Mouse (Mus musculus) myocyte (in vitro differentiated cells): ENCODE measurements around the gene Acvrl1. TPM values are rescaled to one million over a fixed set of nuclear protein-coding genes. Genes with fewer than 3 reads are reported as not detected.

Experiments
- H3K27me3 ChIP-seq: one replicate; pipeline ENCODE4 v1.6.1; 2011; ENCODE audit not compliant: control insufficient read depth, insufficient read depth, insufficient read length
- H3K36me3 ChIP-seq: one replicate; pipeline ENCODE4 v1.6.1; 2011; ENCODE audit not compliant: control insufficient read depth, insufficient read depth
- H3K4me2 ChIP-seq: one replicate; pipeline ENCODE4 v1.6.1; 2011; ENCODE audit warnings: low read depth, control low read depth
- H3K4me3 ChIP-seq: one replicate; pipeline ENCODE4 v1.5.1; 2011; ENCODE audit warnings: mild to moderate bottlenecking, control low read depth, moderate library complexity
- H3K79me2 ChIP-seq: one replicate; pipeline ENCODE4 v1.6.1; 2011; ENCODE audit not compliant: control insufficient read depth, insufficient read depth
- H3ac ChIP-seq: one replicate; pipeline ENCODE4 v1.6.1; 2011; ENCODE audit not compliant: control insufficient read depth, insufficient read length
- CEBPB ChIP-seq: IDR thresholded peaks from 2 replicates; pipeline ENCODE4 v1.6.1; 2011; ENCODE audit warnings: mild to moderate bottlenecking, moderate library complexity; ENCODE audit not compliant: poor library complexity, insufficient read depth, severe bottlenecking
- E2F4 ChIP-seq: IDR thresholded peaks from one replicate; pipeline ENCODE4 v1.6.1; 2011; ENCODE audit warnings: mild to moderate bottlenecking, control low read depth, moderate library complexity; ENCODE audit not compliant: insufficient read depth
- MAX ChIP-seq: IDR thresholded peaks from one replicate; pipeline ENCODE4 v1.6.1; 2011; ENCODE audit warnings: low read depth, mild to moderate bottlenecking, control low read depth
- MYOD1 ChIP-seq, 3 experiments: IDR thresholded peaks; one replicate each; pipeline ENCODE4 v1.6.1; 2011; ENCODE audit warnings: control low read depth in 2 of 3, low read depth in 2 of 3, mild to moderate bottlenecking in 2 of 3, moderate library complexity in 1 of 3; ENCODE audit not compliant: insufficient read length in 2 of 3, control insufficient read depth in 1 of 3
- MYOG ChIP-seq, 3 experiments: IDR thresholded peaks; one replicate each; pipeline ENCODE4 v1.6.1; 2011; ENCODE audit warnings: control low read depth in 2 of 3, low read depth in 2 of 3, mild to moderate bottlenecking in 2 of 3; ENCODE audit not compliant: insufficient read length in 2 of 3, control insufficient read depth in 1 of 3, insufficient read depth in 1 of 3
- POLR2A ChIP-seq: IDR thresholded peaks from one replicate; pipeline ENCODE4 v1.6.1; 2011; ENCODE audit warnings: low read depth, mild to moderate bottlenecking, control low read depth, moderate library complexity; ENCODE audit not compliant: insufficient read length
- POLR2AphosphoS2 ChIP-seq: IDR thresholded peaks from one replicate; pipeline ENCODE4 v1.6.1; 2011; ENCODE audit warnings: low read depth, control low read depth; ENCODE audit not compliant: insufficient read length
- REST ChIP-seq: IDR thresholded peaks from one replicate; pipeline ENCODE4 v1.6.1; 2011; ENCODE audit warnings: mild to moderate bottlenecking, control low read depth, moderate library complexity; ENCODE audit not compliant: insufficient read depth, insufficient read length
- SRF ChIP-seq: IDR thresholded peaks from one replicate; pipeline ENCODE4 v1.6.1; 2011; ENCODE audit warnings: low read depth; ENCODE audit not compliant: control insufficient read depth, insufficient read length
- TCF12 ChIP-seq: IDR thresholded peaks from one replicate; pipeline ENCODE4 v1.6.1; 2011; ENCODE audit warnings: mild to moderate bottlenecking, control low read depth; ENCODE audit not compliant: poor library complexity, insufficient read depth, severe bottlenecking
- TCF3 ChIP-seq: IDR thresholded peaks from one replicate; pipeline ENCODE4 v1.6.1; 2011; ENCODE audit warnings: low read depth, control low read depth; ENCODE audit not compliant: insufficient read length
- USF1 ChIP-seq: IDR thresholded peaks from one replicate; pipeline ENCODE4 v1.6.1; 2011; ENCODE audit warnings: low read depth, mild to moderate bottlenecking, control low read depth, moderate library complexity
- polyA plus RNA-seq: library from polyadenylated mRNA; unstranded; fragments of >200 nt; fragmentation: generic; extraction: Trizol; gene quantifications from one replicate; pipeline ENCODE4 v1.2.1, GENCODE M21; 2012; ENCODE audit warnings: missing spikeins

Gene Acvrl1
- polyA plus RNA-seq, 1 experiment: 0.10 TPM

GRCm38 (mm10) chr15:101185549-101185948, 57.2 kb downstream of the Acvrl1 start:
- TF ChIP-seq POLR2AphosphoS2 (no peak), MAX (no peak), CEBPB (no peak)
- Histone ChIP-seq H3K27me3 (no peaks in the 10 kb centered on the region), H3ac (no peak overlapping the region), H3K4me2 (no peak overlapping the region), H3K36me3 (no peaks in the 10 kb centered on the region), H3K79me2 (no peaks in the 10 kb centered on the region), H3K4me3 (no peak overlapping the region)

GRCm38 (mm10) chr15:101187907-101188306, 59.6 kb downstream of the Acvrl1 start:
- TF ChIP-seq POLR2A (no peak), MYOG (IDR thresholded peaks at IDR 0.05; ENCODE audit: control insufficient read depth in 1 of 3, insufficient read depth in 1 of 3, insufficient read length in 2 of 3, low read depth in 2 of 3) (no peak), MYOD1 (IDR thresholded peaks at IDR 0.05; ENCODE audit: control insufficient read depth in 1 of 3, insufficient read length in 2 of 3, low read depth in 2 of 3) (no peak), TCF3 (no peak), MAX (no peak)
- H3K4me3 ChIP-seq: no peak overlapping the region
- no peaks in the 10 kb centered on the region for H3K27me3 ChIP-seq
- no peak overlapping the region for H3ac ChIP-seq
- no peaks in the 10 kb centered on the region for H3K36me3 ChIP-seq
- H3K4me2 ChIP-seq: no peak overlapping the region
- H3K79me2 ChIP-seq: no peaks in the 10 kb centered on the region

DNA sequence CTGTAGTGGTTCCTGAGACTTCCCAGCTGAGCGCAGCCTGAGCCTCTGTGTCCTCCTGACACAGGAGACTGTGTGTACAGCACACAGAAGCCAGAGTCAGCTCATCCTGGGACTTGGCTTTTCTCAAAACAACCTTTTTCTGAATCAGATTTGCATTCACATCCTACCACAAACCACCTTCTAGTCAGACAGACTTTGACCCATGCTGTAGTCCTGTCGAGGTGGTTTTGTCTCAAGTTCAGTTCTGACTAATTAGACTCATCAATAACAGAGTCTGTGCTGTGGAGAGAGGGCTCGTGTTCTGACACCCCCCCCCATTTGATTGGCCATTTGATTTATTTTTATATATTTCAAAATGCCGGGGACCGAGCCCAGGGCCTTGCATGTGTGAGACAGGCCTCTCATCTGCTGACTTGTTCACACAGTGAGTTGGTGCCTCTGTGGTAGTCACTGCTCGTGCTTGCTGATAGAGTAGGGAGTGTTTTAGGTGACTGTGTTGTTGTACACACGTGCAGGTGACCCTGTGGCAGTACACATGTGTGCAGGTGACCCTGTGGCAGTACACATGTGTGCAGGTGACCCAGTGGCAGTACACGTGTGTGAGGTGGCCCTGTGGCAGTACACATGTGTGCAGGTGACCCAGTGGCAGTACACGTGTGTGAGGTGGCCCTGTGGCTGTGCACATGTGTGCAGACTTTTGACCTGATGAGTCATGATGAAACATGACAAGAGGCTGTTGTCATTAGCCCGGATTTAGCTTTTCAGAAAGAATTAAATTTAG, 61.8 kb downstream of the Acvrl1 start:
- TF ChIP-seq MYOD1 (IDR thresholded peaks at IDR 0.05; ENCODE audit: control insufficient read depth in 1 of 3, insufficient read length in 2 of 3, low read depth in 2 of 3) (peak in 2 of 3 experiments; percentile 14 to 22), SRF (no peak), MYOG (IDR thresholded peaks at IDR 0.05; ENCODE audit: control insufficient read depth in 1 of 3, insufficient read depth in 1 of 3, insufficient read length in 2 of 3, low read depth in 2 of 3) (peak in 2 of 3 experiments; percentile 26 to 45), CEBPB (no peak), POLR2AphosphoS2 (no peak), E2F4 (no peak)
- Histone ChIP-seq H3K27me3 (no peaks in the 10 kb centered on the region), H3K4me2 (no peak overlapping the region), H3K79me2 (no peaks in the 10 kb centered on the region), H3ac (no peak overlapping the region), H3K36me3 (no peaks in the 10 kb centered on the region), H3K4me3 (no peak overlapping the region)

- Histone ChIP-seq H3ac (no peak overlapping the region), H3K4me3 (no peak overlapping the region), H3K27me3 (no peaks in the 10 kb centered on the region), H3K79me2 (no peaks in the 10 kb centered on the region), H3K4me2 (no peak overlapping the region), H3K36me3 (no peaks in the 10 kb centered on the region)
- no peak for TF ChIP-seq POLR2A
- no peak for TF ChIP-seq CEBPB
- TF ChIP-seq MAX: no peak
- TF ChIP-seq E2F4: no peak
Measured at GRCm38 (mm10) chr15:101190762-101191150, 62.4 kb downstream of the Acvrl1 start.

- TF ChIP-seq MYOG (IDR thresholded peaks at IDR 0.05; ENCODE audit: control insufficient read depth in 1 of 3, insufficient read depth in 1 of 3, insufficient read length in 2 of 3, low read depth in 2 of 3) (no peak), E2F4 (no peak), POLR2A (no peak), REST (no peak), TCF12 (no peak), TCF3 (no peak), USF1 (no peak), CEBPB (no peak)
- Histone ChIP-seq H3K4me3 (no peak overlapping the region), H3K4me2 (peak overlapping the region; percentile 40)
Measured at GRCm38 (mm10) chr15:101191459-101192259, 63.3 kb downstream of the Acvrl1 start.

More at GRCm38 (mm10) chr15:101191459-101192259, 63.3 kb downstream of the Acvrl1 start:
- Histone ChIP-seq H3K27me3 (no peaks in the 10 kb centered on the region), H3K36me3 (no peaks in the 10 kb centered on the region), H3K79me2 (no peaks in the 10 kb centered on the region), H3ac (no peak overlapping the region)
